Mouse (Mus musculus) heart, embryonic 11.5 days (tissue): Measurements from ENCODE around the gene Smchd1. TPM values are rescaled to one million over a fixed set of nuclear protein-coding genes. Genes with fewer than 3 reads are reported as not detected.

ENCODE experiments used
- ATAC-seq: fragments of 200-750 bp; cut with Nextera tagmentation; replicated peaks from 2 replicates; pipeline ENCODE4 v1.8.0; 2017; ENCODE audit warnings: moderate library complexity; ENCODE audit not compliant: insufficient number of reproducible peaks, low FRiP score, low TSS enrichment
- H3K27ac ChIP-seq: fragments of 300-500 bp; sonication (generic); 2 replicates; pipeline ENCODE4 v1.5.1; 2014; ENCODE audit warnings: mild to moderate bottlenecking, low read depth, low read length
- H3K27me3 ChIP-seq: fragments of 300-500 bp; sonication (generic); 2 replicates; pipeline ENCODE4 v1.6.1; 2014; ENCODE audit warnings: mild to moderate bottlenecking, low read length, mixed read lengths; ENCODE audit not compliant: control insufficient read depth, insufficient read depth
- H3K36me3 ChIP-seq: fragments of 300-500 bp; sonication (generic); 2 replicates; pipeline ENCODE4 v1.6.1; 2014; ENCODE audit warnings: mild to moderate bottlenecking, low read length, moderate library complexity, mixed read lengths; ENCODE audit not compliant: control insufficient read depth, insufficient read depth
- H3K4me1 ChIP-seq: fragments of 300-500 bp; sonication (generic); 2 replicates; pipeline ENCODE4 v1.6.1; 2014; ENCODE audit warnings: low read length; ENCODE audit not compliant: control insufficient read depth, insufficient read depth
- H3K4me2 ChIP-seq: fragments of 300-500 bp; sonication (generic); 2 replicates; pipeline ENCODE4 v1.6.1; 2014; ENCODE audit warnings: mild to moderate bottlenecking, moderate library complexity
- H3K4me3 ChIP-seq: fragments of 300-500 bp; sonication (generic); 2 replicates; pipeline ENCODE4 v1.5.1; 2014; ENCODE audit warnings: low read depth, low read length
- H3K9ac ChIP-seq: fragments of 300-500 bp; sonication (generic); 2 replicates; pipeline ENCODE4 v1.6.1; 2014; ENCODE audit warnings: mild to moderate bottlenecking, low read depth, low read length, moderate library complexity
- H3K9me3 ChIP-seq: fragments of 300-500 bp; sonication (generic); replicated peaks from 2 replicates; pipeline ENCODE4 v1.6.1; 2016; ENCODE audit warnings: low read length; ENCODE audit not compliant: control insufficient read depth
- WGBS: fragments of 180-500 bp; shearing (Covaris S2); extraction: QIAGEN DNeasy Blood & Tissue Kit; methylation state at CpG from one replicate; pipeline ENCODE4 v1.1.7; 2014; ENCODE audit not compliant: insufficient replicate concordance; 5-methylcytosine and 5-hydroxymethylcytosine counted together
- polyA plus RNA-seq: library from polyadenylated mRNA; unstranded; fragments of >200 nt; fragmentation: Nextera tagmentation; extraction: Ambion mirVana; gene quantifications from 2 replicates; pipeline ENCODE4 v1.2.1, GENCODE M21; 2014

The Smchd1 gene
- polyA plus RNA-seq, 1 experiment from 2014 or later, result 65.9 TPM

GRCm38 (mm10) chr17:71306091-71306490 lies 169.1 kb downstream of the Smchd1 start:
- WGBS, result 86% methylated on average over 6 of the region's 6 CpGs
- Histone ChIP-seq H3K4me1 (peaks cover 15% of the 10 kb centered on the region), H3K4me3 (no peak overlapping the region), H3K9ac (no peak overlapping the region), H3K36me3 (no peaks in the 10 kb centered on the region), H3K4me2 (no peak overlapping the region), H3K27ac (no peak overlapping the region), H3K9me3 (no peaks in the 10 kb centered on the region), H3K27me3 (no peaks in the 10 kb centered on the region; the same call in 1 of the 2 replicates)
- no peak for ATAC-seq

DNA sequence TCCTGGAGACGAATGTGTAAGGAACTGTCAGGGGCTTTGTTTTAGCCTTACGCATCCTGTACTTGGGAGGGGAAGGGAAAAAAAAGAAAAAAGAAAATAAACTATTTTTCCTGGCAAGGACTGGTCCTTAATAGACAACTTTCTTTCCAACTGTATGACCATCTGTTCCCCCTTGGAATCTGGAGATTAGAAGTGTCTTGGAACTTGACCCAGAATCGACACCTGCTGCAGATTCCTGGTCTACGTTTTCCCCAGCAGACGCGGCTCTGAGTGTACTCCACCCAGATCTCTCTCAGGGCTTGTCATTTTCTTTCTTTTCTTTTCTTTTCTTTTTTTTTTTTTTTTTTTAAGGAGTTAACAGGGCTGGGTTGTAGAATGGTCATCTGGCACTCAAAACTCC lies 171.7 kb downstream of the Smchd1 start:
- Histone ChIP-seq H3K27me3 (no peaks in the 10 kb centered on the region), H3K4me1 (peaks cover 15% of the 10 kb centered on the region), H3K4me2 (no peak overlapping the region), H3K9ac (no peak overlapping the region), H3K27ac (no peak overlapping the region), H3K36me3 (0 out of 2 replicates have a peak, but pooled peaks cover 5% of the 10 kb centered on the region), H3K9me3 (no peaks in the 10 kb centered on the region), H3K4me3 (no peak overlapping the region)
- ATAC-seq, result no peak
- WGBS, result 49% methylated on average over 6 of the region's 6 CpGs

DNA sequence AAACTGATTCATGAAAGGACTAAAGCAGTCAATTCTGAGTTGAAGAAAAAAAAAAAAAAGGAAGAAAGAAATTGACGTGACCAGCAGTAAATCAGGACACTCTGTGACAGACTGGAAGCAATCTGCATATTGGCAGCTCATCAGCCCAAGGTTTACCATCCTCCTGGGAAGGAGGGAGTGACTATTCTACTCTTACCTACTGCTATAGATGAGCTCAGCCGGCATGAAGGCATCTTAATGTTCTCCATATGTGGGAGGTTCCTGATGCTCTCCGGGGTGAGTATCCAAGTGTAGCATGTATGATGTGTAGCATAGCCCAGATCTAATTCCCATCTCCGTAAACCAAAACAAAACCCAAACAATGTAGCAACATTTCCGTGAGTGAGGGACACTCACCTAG lies 173.7 kb downstream of the Smchd1 start:
- Histone ChIP-seq H3K9me3 (no peaks in the 10 kb centered on the region), H3K4me1 (peaks cover 8% of the 10 kb centered on the region), H3K4me2 (no peak overlapping the region), H3K36me3 (0 out of 2 replicates have a peak, but pooled peaks cover 5% of the 10 kb centered on the region), H3K9ac (no peak overlapping the region), H3K27ac (no peak overlapping the region), H3K4me3 (no peak overlapping the region), H3K27me3 (no peaks in the 10 kb centered on the region)
- 66% methylated on average over 5 of the region's 5 CpGs for WGBS
- ATAC-seq, result no peak

DNA sequence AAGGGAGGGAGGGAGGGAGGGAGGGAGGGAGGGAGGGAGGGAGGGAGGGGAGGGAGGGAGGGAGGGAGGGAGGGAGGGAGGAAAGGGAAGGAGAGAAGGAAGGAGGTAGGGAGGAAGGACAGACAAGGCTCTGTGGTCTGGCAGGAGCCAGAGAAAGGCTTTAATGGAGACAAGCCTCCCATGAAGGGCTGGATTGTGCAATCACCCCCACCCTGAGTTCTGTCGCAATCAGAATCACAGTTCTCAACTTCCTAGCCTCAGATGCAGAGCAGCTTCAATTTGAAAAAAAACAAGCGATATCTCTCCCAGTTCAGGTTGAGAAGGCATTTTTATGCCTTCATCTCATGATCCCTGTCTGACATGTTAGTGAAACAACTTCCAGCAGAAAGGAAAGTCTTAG lies 174.8 kb downstream of the Smchd1 start:
- Histone ChIP-seq H3K9ac (no peak overlapping the region), H3K4me3 (no peak overlapping the region), H3K4me2 (no peak overlapping the region), H3K27me3 (no peaks in the 10 kb centered on the region), H3K27ac (no peak overlapping the region), H3K4me1 (peaks cover 8% of the 10 kb centered on the region), H3K9me3 (no peaks in the 10 kb centered on the region), H3K36me3 (0 out of 2 replicates have a peak, but pooled peaks cover 5% of the 10 kb centered on the region)
- WGBS, result 70% methylated on average over 2 of the region's 2 CpGs
- no peak for ATAC-seq

- ATAC-seq, result no peak
- 67% methylated on average over 4 of the region's 4 CpGs for WGBS
- H3K36me3 ChIP-seq, result 0 out of 2 replicates have a peak, but pooled peaks cover 5% of the 10 kb centered on the region
- no peaks in the 10 kb centered on the region for H3K9me3 ChIP-seq
- no peaks in the 10 kb centered on the region for H3K27me3 ChIP-seq
- H3K4me3 ChIP-seq, result no peak overlapping the region
- no peak overlapping the region for H3K9ac ChIP-seq
- H3K27ac ChIP-seq, result no peak overlapping the region
- peaks cover 8% of the 10 kb centered on the region for H3K4me1 ChIP-seq
- H3K4me2 ChIP-seq, result no peak overlapping the region
These were observed 175.3 kb downstream of the Smchd1 start for GRCm38 (mm10) chr17:71299879-71300278.

DNA sequence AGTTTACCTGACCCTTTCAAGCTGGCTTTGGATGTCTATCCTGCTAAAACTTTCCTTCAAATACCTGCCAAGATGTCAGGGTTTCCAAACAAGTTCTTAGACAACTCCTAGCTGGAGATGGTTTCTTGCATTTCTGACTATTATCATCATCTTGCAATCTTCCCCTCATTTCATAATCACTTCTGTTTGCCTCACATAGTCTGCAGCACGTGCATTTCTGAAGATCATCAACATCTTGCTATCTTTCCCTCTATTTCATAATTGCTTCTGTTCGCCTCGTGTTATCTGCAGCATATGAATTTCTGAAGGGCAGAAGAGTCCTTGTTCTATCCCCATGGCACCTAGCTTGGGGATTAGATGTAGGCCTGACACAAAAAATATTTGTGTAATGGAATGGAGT lies 180.6 kb downstream of the Smchd1 start:
- WGBS, result 80% methylated on average over 3 of the region's 3 CpGs
- H3K4me1 ChIP-seq, result peaks cover 42% of the 10 kb centered on the region
- H3K36me3 ChIP-seq, result 0 out of 2 replicates have a peak, but pooled peaks cover 2% of the 10 kb centered on the region
- no peak overlapping the region for H3K4me2 ChIP-seq
- H3K4me3 ChIP-seq, result no peak overlapping the region
- H3K9ac ChIP-seq, result no peak overlapping the region
- H3K9me3 ChIP-seq, result no peaks in the 10 kb centered on the region
- no peaks in the 10 kb centered on the region for H3K27me3 ChIP-seq
- no peak overlapping the region for H3K27ac ChIP-seq
- no peak for ATAC-seq

Other genes starting within 250 kb of the Smchd1 start
- gene Emilin2, start 163.4 kb downstream of the Smchd1 start, polyA plus RNA-seq, result 59.1 and 81.1 TPM in 2 replicates
- 2.9 and 4.2 TPM in 2 replicates for gene Gm4707, start 15.4 kb downstream of the Smchd1 start, polyA plus RNA-seq
- gene Ndc80, start 51.5 kb upstream of the Smchd1 start, polyA plus RNA-seq, result 41.2 and 42.8 TPM in 2 replicates
- gene Spdya, start 76.7 kb upstream of the Smchd1 start, polyA plus RNA-seq, result 0.29 and 0.49 TPM in 2 replicates
- gene Wdr43, start 140.6 kb upstream of the Smchd1 start, polyA plus RNA-seq, result 54.4 and 60.0 TPM in 2 replicates
- 1.9 and 3.1 TPM in 2 replicates for gene Togaram2, start 197.9 kb upstream of the Smchd1 start, polyA plus RNA-seq